Mouse (Mus musculus) right cerebral cortex, postnatal 36 days (tissue): ENCODE data around the gene Ceacam16.

Experiments used
- DNase-seq, 2 experiments: peaks; one replicate each; pipeline ENCODE4 v3.0.0; 2022; ENCODE audit warnings: low spot score in 2 of 2, mixed read lengths in 1 of 2

Gene Ceacam16

GRCm38 (mm10) chr7:19843561-19843960, 17.5 kb downstream of the Ceacam16 start:
- peak; percentile 17 to 33 for DNase-seq

GRCm38 (mm10) chr7:19842885-19843504, 18.1 kb downstream of the Ceacam16 start:
- no peak for DNase-seq

DNA sequence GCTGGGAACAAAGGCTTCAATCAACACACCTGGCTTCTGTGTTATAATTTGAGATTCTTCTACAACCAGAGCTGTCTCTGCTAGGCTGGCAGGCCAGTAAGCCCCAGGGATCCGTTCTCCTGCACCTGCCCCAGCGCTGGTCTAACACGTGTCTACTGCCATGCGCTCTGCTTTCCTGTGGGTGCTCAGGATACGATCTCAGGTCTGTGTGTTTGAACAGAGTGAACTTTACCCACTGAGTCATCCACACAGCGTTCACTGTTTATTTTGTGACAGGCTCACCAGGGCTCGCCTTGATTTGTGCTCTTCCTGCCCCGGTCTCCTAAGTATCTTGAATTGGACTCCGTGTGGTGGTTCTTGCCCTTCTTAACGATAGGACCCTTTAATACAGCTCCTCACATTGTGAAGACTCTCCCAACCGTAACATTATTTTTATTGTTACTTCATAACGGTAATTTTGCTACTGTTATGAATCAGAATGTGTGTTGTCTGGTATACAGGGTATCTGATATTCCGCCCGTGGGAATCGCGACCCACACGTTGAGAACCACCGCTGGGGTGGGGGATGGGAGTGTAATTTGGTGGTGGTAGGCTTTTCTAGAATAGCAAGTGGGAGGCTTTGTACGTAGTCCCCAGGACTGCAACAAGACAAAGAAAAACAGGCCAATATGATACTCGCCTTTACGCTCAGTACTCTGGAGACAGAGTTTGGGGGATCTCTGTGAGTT, 19.2 kb downstream of the Ceacam16 start:
- DNase-seq, result no peak

GRCm38 (mm10) chr7:19840936-19841335, 20.2 kb downstream of the Ceacam16 start:
- no peak for DNase-seq

DNA sequence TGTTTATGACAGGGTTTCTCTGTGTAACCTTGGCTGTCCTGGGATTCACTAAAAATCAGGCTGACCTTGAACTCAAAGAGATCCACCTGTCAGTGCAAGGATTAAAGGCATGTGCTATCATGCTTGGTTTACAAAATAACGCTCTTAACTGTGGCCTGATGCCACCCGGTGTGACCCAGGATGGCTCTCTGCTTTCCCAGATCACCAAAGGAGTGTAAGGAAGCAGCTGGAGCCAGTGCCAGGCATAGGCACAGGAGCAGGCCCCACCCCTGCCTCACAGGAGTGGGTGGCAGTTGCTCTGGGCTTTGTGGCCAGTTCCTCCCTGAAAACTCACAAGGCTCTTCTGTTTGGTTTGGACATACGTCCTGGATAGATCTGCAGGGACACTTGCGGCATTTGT, 20.7 kb downstream of the Ceacam16 start:
- no peak for DNase-seq

DNA sequence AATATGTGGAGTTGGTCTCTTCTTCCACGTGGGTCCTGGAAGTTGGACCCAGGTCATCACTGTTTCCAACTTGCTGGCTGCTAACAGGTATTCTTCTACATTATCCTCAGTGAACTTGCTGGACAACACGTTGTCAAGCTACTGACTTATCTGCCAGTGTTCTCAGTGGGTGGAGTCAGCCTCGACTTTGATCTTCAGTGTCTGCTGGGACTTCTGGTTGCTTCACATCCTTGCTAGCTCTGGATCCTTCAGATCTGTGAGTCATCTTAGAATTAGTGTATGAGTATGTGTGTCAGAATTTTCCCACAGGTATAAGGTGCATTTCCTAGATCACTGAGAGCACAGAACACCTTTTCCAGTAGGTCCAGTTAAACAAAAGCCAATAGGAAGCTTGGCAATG, 24.3 kb downstream of the Ceacam16 start:
- no peak for DNase-seq

- DNase-seq, result no peak
These were observed 27.0 kb downstream of the Ceacam16 start for GRCm38 (mm10) chr7:19834055-19834454.

DNA sequence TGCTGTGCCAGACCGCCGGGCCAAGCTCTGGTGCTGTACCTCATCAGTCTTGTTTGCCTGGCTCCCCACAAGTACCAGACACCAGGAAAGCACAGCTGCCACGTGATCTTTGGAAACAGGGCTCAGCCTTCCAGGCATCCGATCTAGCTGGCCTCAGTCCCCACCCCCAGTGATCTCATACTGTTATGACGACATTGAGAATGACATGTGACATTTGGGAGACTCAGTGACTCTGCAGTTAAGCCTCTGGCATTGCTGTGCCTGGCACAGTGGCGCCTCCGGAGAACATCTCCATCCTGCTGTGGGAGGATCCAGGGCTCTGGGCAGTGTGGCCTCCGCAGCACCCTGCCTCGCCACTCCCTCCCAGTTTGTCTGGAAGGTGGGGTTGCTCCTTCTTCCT, 29.3 kb downstream of the Ceacam16 start:
- DNase-seq, result no peak

DNA sequence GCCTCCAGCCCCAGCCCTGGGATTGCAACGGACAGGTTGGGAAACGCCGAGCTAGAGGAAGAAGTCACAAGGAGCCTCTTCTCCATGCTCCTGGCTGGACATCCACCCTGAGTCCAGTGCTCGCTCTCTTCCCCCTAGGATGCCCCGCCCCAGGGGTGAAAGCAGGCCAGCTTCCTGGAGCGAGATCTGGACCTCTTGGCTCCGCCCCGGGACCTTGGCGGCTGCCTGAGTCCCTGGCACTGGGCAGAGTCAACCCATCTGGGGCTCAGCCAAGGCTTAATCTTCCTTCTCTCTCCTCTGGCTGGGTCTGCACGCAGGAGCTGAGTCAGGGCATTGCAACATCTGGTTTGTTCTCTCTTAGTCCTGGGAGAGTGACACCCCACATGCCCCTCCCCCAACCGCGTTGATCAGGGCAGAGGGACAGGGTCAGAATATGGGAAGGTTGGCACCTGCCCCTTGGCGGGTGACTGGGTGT, 30.4 kb downstream of the Ceacam16 start:
- no peak for DNase-seq

DNA sequence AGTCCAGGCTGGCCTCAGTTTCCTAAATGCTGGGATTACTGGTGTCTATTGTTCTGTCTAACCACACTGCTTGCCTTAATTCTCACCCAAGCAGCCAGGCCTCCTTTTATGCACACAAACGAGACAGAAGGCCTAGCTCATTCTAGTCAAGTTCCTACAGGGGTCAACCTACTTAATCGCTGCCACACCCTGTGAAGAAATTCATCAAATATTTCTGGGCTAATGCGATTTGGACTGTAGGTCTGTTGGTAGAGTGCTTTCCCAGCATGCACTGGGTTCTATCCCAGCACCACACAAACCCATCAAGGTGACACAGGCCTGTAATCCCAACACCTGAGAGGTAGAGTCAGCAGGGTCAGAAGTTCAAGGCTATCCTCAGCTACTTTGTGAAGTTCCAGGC, 31.4 kb downstream of the Ceacam16 start:
- no peak for DNase-seq

- no peak for DNase-seq
These were observed 34.3 kb downstream of the Ceacam16 start for GRCm38 (mm10) chr7:19826756-19827155.

DNA sequence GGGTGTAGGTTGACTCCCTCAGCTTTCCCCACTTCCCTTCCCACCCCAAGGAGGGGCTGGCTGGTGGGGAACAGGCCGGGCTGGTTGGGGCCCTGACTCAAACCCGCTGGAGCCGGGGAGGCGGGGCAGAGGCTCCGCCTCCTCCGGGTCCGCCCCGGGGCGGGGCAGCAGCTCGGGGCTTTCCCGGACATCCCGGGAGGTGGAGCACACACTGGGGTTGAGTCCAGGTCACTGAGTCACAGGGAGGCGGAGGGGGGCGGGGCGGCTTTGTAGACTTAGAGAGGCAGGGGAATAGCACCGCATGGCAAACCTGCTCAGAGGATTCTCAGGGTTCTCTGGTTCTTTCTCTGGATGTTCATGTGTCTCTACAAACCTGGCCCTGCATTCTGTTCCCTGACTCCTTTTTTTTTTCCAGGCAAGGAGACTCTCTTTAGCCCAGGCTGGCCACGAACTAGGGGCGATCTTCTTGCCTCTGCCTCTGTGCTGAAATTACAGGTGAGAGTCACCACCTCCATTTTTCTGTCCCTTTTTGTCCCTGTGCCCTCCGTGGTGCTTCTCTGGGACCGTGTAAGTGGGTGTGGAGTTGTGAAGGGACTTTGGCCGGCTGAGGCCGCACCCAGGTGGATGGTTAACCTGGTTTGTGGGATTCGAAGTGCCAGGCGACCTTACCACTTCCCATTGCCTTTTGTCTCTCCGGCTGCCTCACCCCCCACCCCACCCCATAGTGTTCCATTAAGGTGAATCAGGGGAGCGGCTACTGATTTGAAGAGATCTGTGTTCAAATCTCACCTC, 36.7 kb downstream of the Ceacam16 start:
- DNase-seq, result no peak

DNA sequence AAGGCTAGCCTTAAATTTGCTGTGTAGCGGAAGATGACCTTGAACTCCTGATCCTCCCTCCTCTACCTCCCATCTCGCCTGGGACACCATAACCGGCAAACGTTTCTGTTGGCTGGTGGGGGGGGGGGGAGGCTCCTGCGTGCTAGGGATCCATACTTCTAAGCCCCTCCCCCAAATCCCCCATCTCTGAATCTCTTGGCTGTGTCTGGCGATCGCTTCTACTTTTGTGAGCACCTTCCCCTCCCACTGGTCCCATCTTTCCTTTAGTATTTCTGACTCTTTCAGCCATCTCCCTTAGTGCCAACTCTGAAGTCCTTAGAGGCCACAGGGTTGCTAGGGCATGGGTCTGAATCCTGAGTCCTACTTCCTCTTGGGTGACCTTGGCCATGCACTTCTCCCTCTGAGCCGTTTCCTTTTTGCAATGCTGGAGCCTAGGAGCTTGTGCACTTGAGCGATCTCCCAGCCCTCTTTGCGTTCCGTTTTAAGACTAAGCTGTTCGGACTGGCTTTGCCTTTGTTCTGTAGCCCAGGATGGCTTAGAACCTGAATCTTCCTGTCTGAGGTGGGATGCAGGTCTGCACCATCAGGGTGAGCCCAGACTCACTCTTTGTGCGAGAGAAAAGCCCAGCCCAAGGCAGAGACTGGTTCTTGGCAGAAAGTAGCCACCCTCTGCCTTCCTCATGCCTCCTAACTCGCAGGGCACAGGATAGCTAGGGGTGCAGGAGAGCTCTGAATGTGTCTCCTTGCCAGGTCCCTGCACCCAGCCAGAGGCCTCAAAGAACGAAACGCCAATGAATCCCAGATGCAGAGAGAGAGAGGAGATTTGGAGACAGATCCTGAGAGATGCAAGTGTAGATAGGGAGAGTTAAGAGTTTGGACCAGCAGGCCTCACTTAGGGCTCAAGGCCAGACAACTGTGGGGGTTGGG, 37.6 kb downstream of the Ceacam16 start:
- DNase-seq, result no peak

- no peak for DNase-seq
These were observed 38.5 kb downstream of the Ceacam16 start, which contains the start of gene Bcl3 for GRCm38 (mm10) chr7:19822604-19823058. Bcl3 (minus strand) TSS chr7:19822770.

- no peak for DNase-seq
These were observed 38.9 kb downstream of the Ceacam16 start for GRCm38 (mm10) chr7:19822193-19822592.

- DNase-seq, result no peak
These were observed 39.5 kb downstream of the Ceacam16 start for GRCm38 (mm10) chr7:19821633-19822032.

DNA sequence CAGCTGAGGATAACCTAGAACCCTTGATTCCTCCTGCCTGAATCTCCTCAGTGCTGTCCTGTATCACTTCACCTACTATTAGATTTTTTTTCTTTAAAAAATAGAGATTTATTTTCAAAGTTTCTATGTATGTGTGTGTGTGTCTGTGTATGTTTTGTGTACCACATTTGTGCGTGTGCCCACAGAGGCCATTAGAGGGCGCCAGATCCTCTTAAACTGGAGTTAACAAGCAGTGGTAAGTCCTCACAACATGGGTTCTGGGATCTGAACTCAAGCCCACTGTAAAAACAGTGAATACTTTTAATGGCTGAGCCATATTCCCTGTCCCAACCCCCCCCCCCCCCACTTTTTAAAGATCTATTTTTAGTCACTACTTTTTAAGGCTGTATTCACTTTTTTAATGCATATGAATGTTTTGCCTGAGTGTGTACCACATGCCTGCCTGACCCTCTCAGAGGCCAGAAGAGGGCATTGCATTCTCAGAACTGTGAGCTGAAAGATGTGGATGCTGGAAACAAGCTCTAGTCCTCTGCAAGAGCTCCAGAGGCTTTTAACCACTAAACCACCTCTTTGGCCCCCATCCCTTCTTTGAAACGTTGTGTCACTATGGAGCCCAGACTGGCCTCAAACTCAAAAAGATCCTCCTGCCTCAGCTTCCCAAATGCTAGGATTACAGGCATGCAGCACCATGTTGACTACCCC, 40.6 kb downstream of the Ceacam16 start:
- no peak for DNase-seq

GRCm38 (mm10) chr7:19818875-19819274, 42.2 kb downstream of the Ceacam16 start:
- DNase-seq, result no peak

DNA sequence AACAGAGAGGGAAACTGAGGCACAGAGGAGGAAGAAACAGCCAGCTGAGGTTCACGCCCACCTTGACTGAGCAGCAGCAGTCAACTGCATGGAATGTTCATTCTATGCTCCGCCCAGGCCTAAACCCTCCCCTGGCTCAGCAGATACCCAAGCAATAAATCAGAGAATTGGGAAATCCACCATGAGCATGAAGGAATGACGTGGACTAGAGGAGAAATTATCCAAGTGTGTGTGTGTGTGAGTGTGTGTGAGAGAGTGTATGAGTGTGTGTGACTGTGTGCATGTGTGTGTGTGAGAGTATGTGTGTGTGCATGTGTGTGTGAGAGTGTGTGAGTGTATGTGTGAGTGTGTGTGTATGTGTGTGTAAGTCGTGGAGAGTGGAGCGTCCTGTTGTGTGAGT, 42.7 kb downstream of the Ceacam16 start:
- no peak for DNase-seq

- DNase-seq, result no peak
These were observed 43.6 kb downstream of the Ceacam16 start for GRCm38 (mm10) chr7:19817382-19818105.
